Mouse (Mus musculus) erythroblast, adult 5-6 weeks (primary cell): Measurements from ENCODE around the gene Zfr. TPM values are rescaled to one million over a fixed set of nuclear protein-coding genes. Genes with fewer than 3 reads are reported as not detected.
"Not testable (repeated sequence)": the region's sequence is repeated elsewhere in the genome, so short reads cannot be mapped to it uniquely, and the experiment has no call there.

Experiments
- ATAC-seq: replicated peaks from 2 replicates; pipeline ENCODE4 v1.8.0; 2016; ENCODE audit warnings: moderate number of reproducible peaks, mild to moderate bottlenecking, moderate TSS enrichment, inconsistent platforms; ENCODE audit not compliant: poor library complexity, low FRiP score, severe bottlenecking
- total RNA-seq, 2 experiments: library from RNA; stranded (forward) in 1 of 2; stranded (reverse) in 1 of 2; fragments of 150-400 nt in 1 of 2; fragments of 200-764, 138-1000 nt in 1 of 2; gene quantifications; 2 replicates each; pipeline versions ENCODE4 v1.2.3 to v1.2.4; 2015 to 2017; ENCODE audit warnings: low replicate concordance in 2 of 2

Gene Zfr
- total RNA-seq, 2 experiments from 2014 or later = 27.8 to 46.5 TPM

GRCm38 (mm10) chr15:12103763-12104162 is 13.9 kb upstream of the Zfr start:
- ATAC-seq = no peak

- no peak for ATAC-seq
Measured at GRCm38 (mm10) chr15:12104827-12105226, 12.8 kb upstream of the Zfr start.

GRCm38 (mm10) chr15:12106430-12106829 is 11.2 kb upstream of the Zfr start:
- no peak for ATAC-seq

DNA sequence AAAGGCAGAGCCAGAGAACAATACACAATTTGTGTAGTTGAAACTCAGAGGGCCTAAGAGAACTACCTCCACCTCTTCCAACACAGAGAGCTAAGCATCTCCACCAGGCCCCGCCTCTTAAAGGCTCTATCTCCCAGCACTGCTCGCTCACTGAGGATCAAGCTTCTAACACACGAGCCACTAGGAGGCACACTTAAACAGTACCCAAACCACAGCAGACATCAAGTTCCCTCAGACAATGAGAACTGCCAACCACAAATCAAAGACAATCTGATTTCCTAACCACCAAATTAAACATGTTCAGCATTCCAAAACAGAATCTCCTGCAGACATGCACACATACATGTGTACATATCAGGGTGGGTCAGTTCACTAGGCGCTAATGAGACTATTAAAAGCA is 9.4 kb upstream of the Zfr start:
- no peak for ATAC-seq

GRCm38 (mm10) chr15:12108922-12109321 is 8.7 kb upstream of the Zfr start:
- ATAC-seq = not testable (repeated sequence)

DNA sequence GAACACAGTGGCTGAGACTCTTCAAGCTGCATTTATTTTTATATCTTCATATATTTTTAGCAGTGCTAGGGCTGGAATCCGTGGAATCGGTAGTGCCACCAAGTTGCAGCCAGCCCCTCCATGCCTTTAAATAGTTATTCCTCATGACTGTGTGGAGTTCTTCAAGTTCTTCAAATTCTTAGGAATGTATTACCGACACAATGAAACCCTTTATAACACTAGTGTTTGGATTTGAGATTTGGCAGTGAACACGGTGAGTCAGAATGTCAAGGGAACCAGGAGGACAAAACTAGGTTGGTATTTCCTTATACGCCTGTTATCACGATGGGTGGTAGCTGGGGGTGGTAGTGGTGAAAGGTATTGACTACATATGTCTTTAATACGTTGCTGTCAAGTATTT is 6.4 kb upstream of the Zfr start:
- no peak for ATAC-seq

DNA sequence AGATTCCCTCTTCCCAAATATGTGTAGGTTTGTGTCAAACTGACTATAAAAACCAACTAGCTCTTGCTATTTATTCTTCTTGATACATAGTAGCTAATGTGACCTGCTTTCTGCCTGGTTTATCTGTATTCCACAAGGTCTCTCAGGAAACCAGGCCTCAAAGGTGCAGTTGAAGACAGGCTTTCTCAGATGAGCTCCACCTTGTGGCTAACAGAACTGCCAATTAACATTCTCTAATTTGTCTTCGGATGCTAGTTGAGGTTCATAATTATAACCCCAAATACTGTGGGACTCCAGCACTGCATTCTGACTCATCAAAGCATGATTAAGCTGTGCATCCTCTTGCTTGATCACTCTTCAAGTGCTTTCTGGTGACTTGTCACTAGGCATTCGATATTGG is 4.2 kb upstream of the Zfr start:
- ATAC-seq = no peak

- no peak for ATAC-seq
Measured at GRCm38 (mm10) chr15:12114546-12114945, 3.1 kb upstream of the Zfr start.

- ATAC-seq = no peak
Measured at GRCm38 (mm10) chr15:12115722-12116230, 1.9 kb upstream of the Zfr start.

DNA sequence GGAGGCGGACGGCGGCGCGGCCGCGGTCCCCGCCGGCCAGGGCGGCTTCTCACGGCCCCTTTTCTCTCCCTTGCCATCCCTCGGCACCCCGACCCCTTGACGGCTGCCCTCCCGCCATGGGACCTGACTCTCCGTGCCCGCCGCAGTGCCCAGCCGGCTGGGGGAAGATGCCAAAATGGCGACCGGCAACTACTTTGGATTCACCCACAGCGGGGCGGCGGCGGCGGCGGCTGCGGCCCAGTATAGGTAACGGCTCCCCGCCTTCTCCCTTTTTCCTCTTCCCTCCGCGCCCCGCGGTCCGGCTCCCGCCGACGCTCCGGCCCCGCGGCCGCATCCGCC is 431 bp downstream of the Zfr start:
- ATAC-seq = peak; percentile 14; the same call in 1 of the 2 replicates

DNA sequence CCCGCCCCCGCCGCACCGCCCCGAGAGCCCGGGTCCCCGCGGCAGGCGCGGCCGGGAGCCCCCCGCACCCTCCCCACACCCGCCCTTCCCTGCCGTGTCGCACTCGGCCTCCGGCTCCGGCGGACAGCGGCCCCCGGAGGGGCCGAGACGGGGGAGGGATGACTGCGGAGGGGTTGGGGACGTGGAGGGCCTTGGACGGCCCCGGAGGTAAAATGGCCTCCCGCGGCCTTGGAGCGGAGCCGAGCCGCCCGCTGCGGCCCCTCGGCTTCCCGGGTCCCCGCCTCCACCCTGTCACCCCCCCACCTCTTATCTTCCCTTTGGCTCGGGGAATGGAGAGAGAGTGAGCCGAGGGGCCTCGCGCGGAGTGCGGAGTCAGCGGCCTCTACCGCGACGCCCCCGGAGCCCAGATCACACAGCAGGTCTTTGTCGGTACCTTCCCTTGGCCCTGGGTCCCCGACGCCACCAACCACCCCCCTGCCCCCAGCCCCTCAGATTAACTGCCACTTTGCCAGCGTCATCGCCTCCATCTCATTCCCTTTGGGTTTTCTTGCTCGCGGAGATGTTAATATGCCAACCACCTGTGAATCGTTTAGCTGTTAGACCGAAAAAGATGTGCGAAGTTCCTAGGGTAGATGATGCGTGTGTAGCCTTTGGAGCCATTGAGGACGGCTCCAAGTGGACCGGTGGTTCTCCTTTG is 949 bp downstream of the Zfr start:
- peak; percentile 52 for ATAC-seq

- ATAC-seq = peak; percentile 10; the same call in 1 of the 2 replicates
Measured at GRCm38 (mm10) chr15:12119129-12119466, 1.5 kb downstream of the Zfr start.

DNA sequence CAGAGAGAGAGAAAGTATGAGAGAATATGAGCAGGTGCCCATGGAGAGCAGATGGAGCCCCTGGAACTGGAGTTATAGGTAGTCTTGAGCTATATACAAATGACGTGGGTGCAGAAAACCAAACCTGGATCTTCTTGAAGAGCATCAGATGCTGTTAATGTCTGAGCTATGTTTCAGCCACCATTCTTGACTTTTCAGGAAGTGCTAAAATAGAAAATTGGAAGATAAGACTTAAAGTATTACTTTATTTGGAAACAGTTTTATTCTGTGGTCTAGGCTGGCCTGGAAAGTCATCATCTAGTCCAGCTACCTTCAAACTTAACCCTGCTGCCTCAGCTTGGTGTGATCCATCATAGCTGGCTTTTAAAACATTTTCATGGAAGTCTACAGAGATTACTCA is 7.3 kb downstream of the Zfr start:
- ATAC-seq = no peak

- not testable (repeated sequence) for ATAC-seq
Measured at GRCm38 (mm10) chr15:12130871-12131270, 13.2 kb downstream of the Zfr start.

DNA sequence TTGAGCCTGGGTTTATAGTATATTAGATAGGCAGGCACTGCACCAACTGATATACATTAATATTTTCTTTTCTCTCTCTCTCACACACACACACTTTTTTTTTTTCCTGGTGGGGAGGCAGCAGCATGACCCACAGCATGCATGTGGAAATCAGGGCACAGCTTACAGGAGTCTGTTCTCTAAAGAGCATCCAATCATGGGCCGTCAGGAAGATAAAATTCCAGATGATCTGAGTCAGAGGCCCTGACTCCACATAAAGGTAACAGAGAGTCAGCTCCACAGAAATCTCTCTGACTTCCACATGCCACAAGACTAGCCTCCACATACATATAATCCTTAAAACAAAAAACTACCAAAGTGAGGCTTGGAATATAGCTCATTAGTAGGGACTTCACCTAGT is 16.9 kb downstream of the Zfr start:
- ATAC-seq = no peak

GRCm38 (mm10) chr15:12135368-12135767 is 17.7 kb downstream of the Zfr start:
- no peak for ATAC-seq

- no peak for ATAC-seq
Measured at GRCm38 (mm10) chr15:12136371-12136770, 18.7 kb downstream of the Zfr start.

DNA sequence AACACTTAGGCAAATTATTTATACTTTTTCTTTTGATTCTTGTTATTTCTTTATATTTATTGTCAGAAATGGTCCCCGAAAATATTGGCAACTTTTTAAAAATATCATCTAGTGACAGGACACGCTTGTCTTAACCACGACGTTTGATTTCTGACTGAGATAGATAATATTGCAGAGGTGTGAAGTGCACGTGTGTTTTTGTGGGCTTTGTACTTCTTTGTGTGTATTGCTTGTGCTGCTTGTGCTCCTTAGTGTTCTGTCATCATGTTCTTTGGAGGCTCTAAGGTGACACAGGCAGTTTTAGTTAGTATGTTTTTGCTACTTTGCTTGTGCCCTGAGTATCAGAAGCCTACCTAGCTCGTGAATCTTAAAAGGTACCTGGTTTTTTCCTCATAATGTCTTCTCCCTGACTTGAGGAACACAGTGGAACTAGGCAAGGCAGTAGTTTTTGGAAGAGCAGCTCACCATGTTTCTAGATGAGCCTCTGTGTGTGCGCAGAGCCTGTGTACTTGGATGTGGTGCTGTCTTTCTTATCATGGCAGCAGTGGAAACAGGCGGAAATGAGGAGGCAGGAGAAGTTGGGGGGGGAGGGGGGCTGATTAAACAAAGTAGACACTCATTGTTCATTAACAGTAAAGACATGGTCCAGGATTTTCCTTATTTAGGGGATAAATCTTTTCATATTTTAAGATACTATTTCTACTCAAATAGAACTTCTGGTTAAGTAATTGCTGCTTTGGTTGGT is 23.5 kb downstream of the Zfr start:
- ATAC-seq = no peak

GRCm38 (mm10) chr15:12147423-12147822 is 29.8 kb downstream of the Zfr start:
- no peak for ATAC-seq

GRCm38 (mm10) chr15:12149501-12149900 is 31.9 kb downstream of the Zfr start:
- no peak for ATAC-seq

DNA sequence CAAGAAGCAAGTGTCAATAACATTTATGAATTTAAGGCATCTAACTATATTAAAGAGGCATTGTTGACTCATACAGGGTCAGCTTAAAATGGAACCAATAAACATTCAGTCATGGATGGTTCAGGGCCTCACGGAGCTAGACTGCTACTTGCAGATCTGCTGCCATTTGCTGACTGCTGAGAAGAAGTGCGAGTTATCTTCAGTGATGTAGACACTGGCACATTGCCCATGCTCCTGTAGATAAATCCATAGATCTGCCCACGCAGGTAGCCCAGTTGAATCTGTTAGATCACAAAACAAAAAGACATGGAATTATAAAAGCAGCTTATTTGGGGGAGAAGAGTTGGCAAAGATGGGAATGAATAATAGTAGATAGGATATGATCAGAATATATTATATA is 36.1 kb downstream of the Zfr start:
- ATAC-seq = no peak
